Mouse (Mus musculus) forebrain, embryonic 16.5 days (tissue): ENCODE measurements at regions not wholly inside any gene's neighbourhood (a gene's known extent, or its start where the extent isn't known, plus 50 kb on each side); places are given as distances from the start of the nearest gene placed in this dataset.

ENCODE experiments used
- ATAC-seq: fragments of 200-750 bp; cut with Nextera tagmentation; 2 replicates; pipeline ENCODE4 v1.8.0; 2017; ENCODE audit warnings: mild to moderate bottlenecking, moderate library complexity
- H3K27ac ChIP-seq: fragments of 300-500 bp; sonication (generic); 2 replicates; pipeline ENCODE4 v1.5.1; 2014; ENCODE audit warnings: low read length, control low read depth
- H3K27me3 ChIP-seq: fragments of 300-500 bp; sonication (generic); replicated peaks from 2 replicates; pipeline ENCODE4 v1.6.1; 2014; ENCODE audit warnings: low read length; ENCODE audit not compliant: control insufficient read depth, insufficient read depth
- H3K36me3 ChIP-seq: fragments of 300-500 bp; sonication (generic); 2 replicates; pipeline ENCODE4 v1.6.1; 2014; ENCODE audit not compliant: control insufficient read depth, insufficient read depth
- H3K4me1 ChIP-seq: fragments of 300-500 bp; sonication (generic); replicated peaks from 2 replicates; pipeline ENCODE4 v1.6.1; 2014; ENCODE audit warnings: low read length; ENCODE audit not compliant: control insufficient read depth, insufficient read depth
- H3K4me2 ChIP-seq: fragments of 300-500 bp; sonication (generic); 2 replicates; pipeline ENCODE4 v1.6.1; 2014; ENCODE audit warnings: mild to moderate bottlenecking, low read length, control low read depth
- H3K4me3 ChIP-seq: fragments of 300-500 bp; sonication (generic); replicated peaks from 2 replicates; pipeline ENCODE4 v1.5.1; 2014; ENCODE audit warnings: mild to moderate bottlenecking, low read length, control low read depth
- H3K9ac ChIP-seq: fragments of 300-500 bp; sonication (generic); replicated peaks from 2 replicates; pipeline ENCODE4 v1.6.1; 2014; ENCODE audit warnings: low read depth, low read length, control low read depth
- H3K9me3 ChIP-seq: fragments of 300-500 bp; sonication (generic); 2 replicates; pipeline ENCODE4 v1.6.1; 2016; ENCODE audit warnings: low read length; ENCODE audit not compliant: control insufficient read depth
- WGBS: fragments of 180-500 bp; shearing (Covaris S2); extraction: QIAGEN DNeasy Blood & Tissue Kit; methylation state at CpG from one replicate; pipeline ENCODE4 v1.1.7; 2014; 5-methylcytosine and 5-hydroxymethylcytosine counted together

GRCm38 (mm10) chr7:35989456-35989855 lies 186.7 kb upstream of the Zfp507 start:
- no peak overlapping the region for H3K9ac ChIP-seq
- H3K4me1 ChIP-seq: no peaks in the 10 kb centered on the region; the same call in 1 of the 2 replicates
- H3K27ac ChIP-seq: no peak overlapping the region
- 68% methylated on average over 8 of the region's 8 CpGs for WGBS
- no peak overlapping the region for H3K4me3 ChIP-seq
- no peak overlapping the region for H3K4me2 ChIP-seq
- ATAC-seq: peak; percentile 55
- no peaks in the 10 kb centered on the region for H3K36me3 ChIP-seq
- no peaks in the 10 kb centered on the region for H3K9me3 ChIP-seq
- H3K27me3 ChIP-seq: no peaks in the 10 kb centered on the region; the same call in 1 of the 2 replicates

- Histone ChIP-seq H3K36me3 (no peaks in the 10 kb centered on the region), H3K4me2 (no peak overlapping the region), H3K27ac (no peak overlapping the region), H3K27me3 (no peaks in the 10 kb centered on the region; the same call in 1 of the 2 replicates), H3K9me3 (no peaks in the 10 kb centered on the region), H3K4me3 (no peak overlapping the region), H3K4me1 (no peaks in the 10 kb centered on the region; the same call in 1 of the 2 replicates), H3K9ac (no peak overlapping the region)
- 65% methylated on average over 13 of the region's 13 CpGs for WGBS
- no peak for ATAC-seq
Measured at GRCm38 (mm10) chr7:35988449-35989109, 185.8 kb upstream of the Zfp507 start.

- Histone ChIP-seq H3K36me3 (no peaks in the 10 kb centered on the region), H3K27ac (no peak overlapping the region), H3K4me2 (no peak overlapping the region), H3K9me3 (no peaks in the 10 kb centered on the region), H3K4me1 (no peaks in the 10 kb centered on the region), H3K4me3 (no peak overlapping the region), H3K27me3 (no peaks in the 10 kb centered on the region), H3K9ac (no peak overlapping the region)
- WGBS: 90% methylated on average over 9 of the region's 9 CpGs
- no peak for ATAC-seq
Measured at GRCm38 (mm10) chr7:35977986-35978385, 175.2 kb upstream of the Zfp507 start.

- WGBS: 25% methylated on average over 5 of the region's 5 CpGs
- Histone ChIP-seq H3K27me3 (no peaks in the 10 kb centered on the region), H3K27ac (no peak overlapping the region), H3K4me1 (no peaks in the 10 kb centered on the region), H3K36me3 (no peaks in the 10 kb centered on the region), H3K9me3 (no peaks in the 10 kb centered on the region), H3K4me3 (no peak overlapping the region), H3K9ac (no peak overlapping the region), H3K4me2 (no peak overlapping the region)
- no peak for ATAC-seq
Measured at GRCm38 (mm10) chr7:35958731-35959130, 155.9 kb upstream of the Zfp507 start.

- no peaks in the 10 kb centered on the region for H3K27me3 ChIP-seq
- no peaks in the 10 kb centered on the region for H3K4me1 ChIP-seq
- WGBS: 22% methylated on average over 2 of the region's 2 CpGs
- no peak overlapping the region for H3K9ac ChIP-seq
- no peak overlapping the region for H3K4me2 ChIP-seq
- no peaks in the 10 kb centered on the region for H3K9me3 ChIP-seq
- no peak overlapping the region for H3K27ac ChIP-seq
- H3K4me3 ChIP-seq: no peak overlapping the region
- H3K36me3 ChIP-seq: no peaks in the 10 kb centered on the region
- no peak for ATAC-seq
Measured at GRCm38 (mm10) chr7:35958052-35958451, 155.2 kb upstream of the Zfp507 start.

GRCm38 (mm10) chr7:35948794-35949193 lies 146.0 kb upstream of the Zfp507 start:
- Histone ChIP-seq H3K9ac (no peak overlapping the region), H3K4me3 (0 out of 2 replicates have a peak overlapping the region, but pooled peaks have one; percentile 0)
- peak; percentile 31; the same call in 1 of the 2 replicates for ATAC-seq

GRCm38 (mm10) chr7:35948389-35948788 lies 145.6 kb upstream of the Zfp507 start:
- peak overlapping the region; percentile 44 for H3K4me2 ChIP-seq
- no peak overlapping the region for H3K27ac ChIP-seq
- peak; percentile 85 for ATAC-seq
- H3K9ac ChIP-seq: no peak overlapping the region
- H3K36me3 ChIP-seq: no peaks in the 10 kb centered on the region
- H3K4me3 ChIP-seq: 0 out of 2 replicates have a peak overlapping the region, but pooled peaks have one; percentile 0
- WGBS: under 1% methylated on average over 13 of the region's 13 CpGs
- peaks cover 12% of the 10 kb centered on the region for H3K4me1 ChIP-seq
- H3K27me3 ChIP-seq: no peaks in the 10 kb centered on the region
- H3K9me3 ChIP-seq: no peaks in the 10 kb centered on the region

More at GRCm38 (mm10) chr7:35948794-35949193, 146.0 kb upstream of the Zfp507 start:
- peaks cover 12% of the 10 kb centered on the region for H3K4me1 ChIP-seq
- H3K4me2 ChIP-seq: peak overlapping the region; percentile 44
- 2% methylated on average over 6 of the region's 6 CpGs for WGBS
- no peaks in the 10 kb centered on the region for H3K36me3 ChIP-seq
- H3K27ac ChIP-seq: no peak overlapping the region
- H3K9me3 ChIP-seq: no peaks in the 10 kb centered on the region
- no peaks in the 10 kb centered on the region for H3K27me3 ChIP-seq

- 92% methylated on average over 3 of the region's 3 CpGs for WGBS
- no peak for ATAC-seq
- H3K4me2 ChIP-seq: no peak overlapping the region
- H3K27ac ChIP-seq: no peak overlapping the region
- H3K4me1 ChIP-seq: peaks cover 3% of the 10 kb centered on the region; the same call in 1 of the 2 replicates
- H3K9ac ChIP-seq: no peak overlapping the region
- 0 out of 2 replicates have a peak, but pooled peaks cover 5% of the 10 kb centered on the region for H3K27me3 ChIP-seq
- H3K4me3 ChIP-seq: no peak overlapping the region
- H3K9me3 ChIP-seq: no peaks in the 10 kb centered on the region
- no peaks in the 10 kb centered on the region for H3K36me3 ChIP-seq
Measured at GRCm38 (mm10) chr7:35941086-35941485, 138.3 kb upstream of the Zfp507 start.

- no peak overlapping the region for H3K4me2 ChIP-seq
- no peak for ATAC-seq
- 11% methylated on average over 13 of the region's 13 CpGs for WGBS
Measured at GRCm38 (mm10) chr7:35938123-35938869, 135.5 kb upstream of the Zfp507 start.

More at GRCm38 (mm10) chr7:35938123-35938869, 135.5 kb upstream of the Zfp507 start:
- H3K4me1 ChIP-seq: peaks cover 3% of the 10 kb centered on the region; the same call in 1 of the 2 replicates
- 0 out of 2 replicates have a peak overlapping the region, but pooled peaks have one; percentile 22 for H3K9ac ChIP-seq
- H3K27ac ChIP-seq: no peak overlapping the region
- H3K4me3 ChIP-seq: no peak overlapping the region
- no peaks in the 10 kb centered on the region for H3K36me3 ChIP-seq
- H3K9me3 ChIP-seq: no peaks in the 10 kb centered on the region
- H3K27me3 ChIP-seq: 0 out of 2 replicates have a peak, but pooled peaks cover 5% of the 10 kb centered on the region
